Mouse (Mus musculus): ENCODE measurements at regions not wholly inside any gene's neighbourhood (a gene's known extent, or its start where the extent isn't known, plus 50 kb on each side); places are given as distances from the start of the nearest gene placed in this dataset.
"Not testable (repeated sequence)": the region's sequence is repeated elsewhere in the genome, so short reads cannot be mapped to it uniquely, and the experiment has no call there.

DNA sequence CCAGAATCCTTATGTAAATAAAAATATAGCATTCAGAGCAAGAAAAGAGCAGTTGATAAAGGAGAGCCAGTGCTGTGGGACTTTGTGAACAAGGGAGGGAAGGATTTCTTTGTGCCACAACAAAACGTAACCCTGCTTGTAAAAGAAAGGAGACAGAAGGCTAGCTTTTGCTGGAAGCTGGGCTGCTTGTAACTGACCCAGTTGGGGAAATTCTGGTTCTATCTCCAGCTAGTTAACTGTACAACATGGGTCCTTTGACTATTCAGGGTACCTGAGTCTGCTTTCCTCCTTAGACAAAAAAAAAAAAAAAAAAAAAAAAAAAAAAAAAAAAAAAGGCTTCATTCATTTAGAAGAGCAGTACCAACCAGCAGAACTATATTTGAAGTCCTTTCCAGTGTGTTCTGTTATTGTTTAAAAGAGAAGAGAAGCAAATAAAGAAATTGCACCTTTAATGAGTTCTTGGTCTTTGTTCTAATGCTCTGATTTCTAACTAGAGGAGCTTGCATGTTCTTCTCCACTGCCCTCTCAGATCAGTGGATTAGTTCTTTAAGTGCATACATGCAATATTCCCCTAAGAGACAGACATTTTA is 345.8 kb upstream of the Pou3f2 start:
- no peak for DNase-seq (ENCODE audit: low spot score)

DNA sequence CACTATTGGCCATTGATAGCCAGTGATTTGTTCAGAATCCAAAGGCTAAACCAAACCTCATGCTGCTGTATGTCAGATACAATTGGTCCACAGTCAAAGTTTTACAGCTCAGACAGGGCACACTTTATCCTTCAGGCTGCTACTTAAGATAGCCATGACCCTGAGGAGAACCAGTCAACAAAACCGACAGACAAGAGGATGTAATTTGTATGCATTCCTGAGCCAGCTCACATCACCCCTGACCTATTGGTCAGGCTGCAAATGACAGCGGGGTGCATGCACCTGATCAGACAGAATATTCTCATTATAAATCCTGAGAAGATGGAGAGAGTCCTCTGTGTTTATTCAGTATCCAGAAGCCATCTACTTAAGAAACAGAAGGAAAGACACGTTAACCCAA is 315.5 kb upstream of the Pou3f2 start:
- DNase-seq (ENCODE audit: low spot score) = no peak

DNA sequence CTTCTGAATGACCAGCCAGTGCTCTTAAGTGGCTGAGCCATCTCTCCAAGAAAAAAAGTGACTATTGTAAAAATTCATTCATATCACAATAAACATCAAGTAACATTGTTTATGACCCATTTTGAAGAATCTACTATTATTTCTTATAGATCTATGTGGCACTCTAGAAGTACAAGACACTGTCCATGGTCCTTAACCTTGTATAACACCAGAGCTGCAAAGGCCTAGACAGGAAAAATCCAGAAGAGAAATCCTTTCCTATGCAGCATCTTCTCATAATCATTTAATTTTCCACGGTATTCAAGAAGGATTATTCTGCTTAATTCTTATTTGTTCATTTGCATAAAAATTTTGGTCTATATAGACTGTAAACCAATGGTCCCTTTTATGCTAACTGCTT is 304.7 kb upstream of the Pou3f2 start:
- no peak for DNase-seq (ENCODE audit: low spot score)

DNA sequence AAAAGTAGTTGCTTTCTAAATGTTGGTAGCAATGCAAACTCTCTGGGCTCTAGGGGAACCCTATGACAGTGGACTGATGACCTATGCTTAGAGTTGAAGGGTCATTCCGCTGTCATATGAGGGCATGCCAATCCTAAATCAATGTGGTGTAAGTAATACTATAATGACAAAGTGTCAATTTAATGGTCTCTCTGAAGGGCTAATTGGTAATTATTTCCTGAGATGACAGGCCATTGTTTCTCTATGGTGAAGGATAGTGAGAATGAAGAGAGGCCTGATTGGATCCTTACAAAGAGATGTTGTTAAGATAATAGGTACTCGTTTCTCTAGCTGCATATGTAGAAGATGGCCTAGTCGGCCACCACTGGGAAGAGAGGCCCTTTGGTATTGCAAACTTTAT is 299.7 kb upstream of the Pou3f2 start:
- no peak for DNase-seq (ENCODE audit: low spot score)

DNA sequence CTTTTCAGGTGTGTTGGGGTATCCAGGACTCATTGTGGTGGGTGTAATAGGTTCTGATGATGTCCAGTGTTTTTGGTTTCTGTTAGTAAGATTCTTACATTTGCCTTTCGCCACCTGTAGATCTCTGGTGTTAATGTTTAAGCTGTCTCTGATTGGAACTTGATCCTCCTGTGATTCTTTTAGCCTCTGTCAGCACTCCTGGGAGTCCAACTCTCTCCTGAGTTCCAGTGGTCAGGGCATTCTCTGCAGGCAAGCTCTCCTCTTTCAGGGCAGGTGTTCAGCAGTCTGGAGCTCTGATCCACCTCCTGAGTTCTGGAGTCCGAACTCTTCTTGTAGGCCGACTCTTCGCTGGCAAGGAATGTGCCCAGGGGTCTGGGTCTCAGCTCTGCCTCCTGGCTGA is 274.9 kb upstream of the Pou3f2 start:
- DNase-seq (ENCODE audit: low spot score) = not testable (repeated sequence)

All from thymus, postnatal 0 days (tissue).